Mouse (Mus musculus) kidney, adult 2 months (tissue): ENCODE measurements around the gene Nmral1.

Experiments used
- CTCF ChIP-seq: fragments of 200-500 bp; conservative IDR thresholded peaks from 2 replicates; pipeline ENCODE4 v1.5.1; 2011; ENCODE audit warnings: low read depth, mild to moderate bottlenecking, control low read depth, low read length, moderate library complexity, mixed read lengths; ENCODE audit not compliant: insufficient read depth, insufficient read length
- POLR2A ChIP-seq: fragments of 200-500 bp; IDR thresholded peaks from one replicate; pipeline ENCODE4 v1.6.1; 2011; ENCODE audit warnings: low read depth, low read length, control low read depth

GRCm38 (mm10) chr16:4722128-4722914, 3.2 kb upstream of the Nmral1 start:
- TF ChIP-seq CTCF: no peak
- TF ChIP-seq POLR2A: no peak
